Mouse (Mus musculus) neural tube, embryonic 14.5 days (tissue): Measurements from ENCODE around the gene Exosc5. TPM values are rescaled to one million over a fixed set of nuclear protein-coding genes. Genes with fewer than 3 reads are reported as not detected.
A peak's percentile ranks its signal among the peaks of the same experiment; 100 is the strongest.

Source experiments
- ATAC-seq: fragments of 200-750 bp; cut with Nextera tagmentation; 2 replicates; pipeline ENCODE4 v1.8.0; 2017; ENCODE audit warnings: low read depth, mild to moderate bottlenecking, moderate TSS enrichment, moderate library complexity
- H3K27ac ChIP-seq: fragments of 300-500 bp; sonication (generic); 2 replicates; pipeline ENCODE4 v1.5.1; 2014; ENCODE audit warnings: low read depth, mild to moderate bottlenecking, control low read depth, low read length, moderate library complexity, mixed read lengths
- H3K27me3 ChIP-seq: fragments of 300-500 bp; sonication (generic); 2 replicates; pipeline ENCODE4 v1.6.1; 2014; ENCODE audit warnings: low read length; ENCODE audit not compliant: control insufficient read depth, insufficient read depth
- H3K36me3 ChIP-seq: fragments of 300-500 bp; sonication (generic); 2 replicates; pipeline ENCODE4 v1.6.1; 2014; ENCODE audit warnings: low read length, mixed read lengths; ENCODE audit not compliant: control insufficient read depth, insufficient read depth
- H3K4me1 ChIP-seq: fragments of 300-500 bp; sonication (generic); 2 replicates; pipeline ENCODE4 v1.6.1; 2014; ENCODE audit warnings: low read length; ENCODE audit not compliant: control insufficient read depth, insufficient read depth
- H3K4me2 ChIP-seq: fragments of 300-500 bp; sonication (generic); 2 replicates; pipeline ENCODE4 v1.6.1; 2014; ENCODE audit warnings: mild to moderate bottlenecking, low read depth, low read length, control low read depth
- H3K4me3 ChIP-seq: fragments of 300-500 bp; sonication (generic); 2 replicates; pipeline ENCODE4 v1.5.1; 2014; ENCODE audit warnings: low read depth, low read length, control low read depth, mixed read lengths
- H3K9ac ChIP-seq: fragments of 300-500 bp; sonication (generic); replicated peaks from 2 replicates; pipeline ENCODE4 v1.6.1; 2014; ENCODE audit warnings: low read depth, mild to moderate bottlenecking, control low read depth, low read length, mixed read lengths
- H3K9me3 ChIP-seq: fragments of 300-500 bp; sonication (generic); 2 replicates; pipeline ENCODE4 v1.6.1; 2016; ENCODE audit warnings: low read length; ENCODE audit not compliant: control insufficient read depth
- WGBS: fragments of 180-500 bp; shearing (Covaris S2); extraction: QIAGEN DNeasy Blood & Tissue Kit; methylation state at CpG from one replicate; pipeline ENCODE4 v1.1.7; 2014; 5-methylcytosine and 5-hydroxymethylcytosine counted together
- polyA plus RNA-seq: library from polyadenylated mRNA; unstranded; fragments of >200 nt; fragmentation: Nextera tagmentation; extraction: Ambion mirVana; gene quantifications from 2 replicates; pipeline ENCODE4 v1.2.1, GENCODE M21; 2014

Gene Exosc5
- polyA plus RNA-seq, 1 experiment from 2014 or later = 40.2 TPM

DNA sequence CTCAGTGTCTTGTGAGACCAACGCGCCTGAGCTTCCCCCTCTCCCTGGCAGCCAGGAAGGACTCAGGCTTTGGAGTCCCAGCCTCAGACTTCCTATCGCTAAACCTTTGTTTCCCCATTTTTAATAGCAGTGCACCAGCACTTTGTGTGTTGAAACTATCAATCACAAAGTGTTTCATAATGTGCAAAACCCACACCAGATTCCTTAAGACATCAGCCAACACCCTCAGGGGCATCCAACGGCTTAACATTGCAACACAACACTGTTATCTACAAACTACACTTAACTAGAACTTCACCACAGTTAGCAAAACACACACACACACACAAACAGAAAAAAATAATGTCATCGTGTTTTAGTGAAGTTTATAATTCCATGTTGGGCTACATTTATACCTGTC, 9.1 kb upstream of the Exosc5 start:
- H3K4me1 ChIP-seq = no peaks in the 10 kb centered on the region
- H3K27ac ChIP-seq = no peak overlapping the region
- no peak overlapping the region for H3K4me3 ChIP-seq
- H3K4me2 ChIP-seq = no peak overlapping the region
- H3K36me3 ChIP-seq = no peaks in the 10 kb centered on the region
- no peak overlapping the region for H3K9ac ChIP-seq
- 89% methylated on average over 5 of the region's 5 CpGs for WGBS
- no peaks in the 10 kb centered on the region for H3K9me3 ChIP-seq
- H3K27me3 ChIP-seq = no peaks in the 10 kb centered on the region
- no peak for ATAC-seq

DNA sequence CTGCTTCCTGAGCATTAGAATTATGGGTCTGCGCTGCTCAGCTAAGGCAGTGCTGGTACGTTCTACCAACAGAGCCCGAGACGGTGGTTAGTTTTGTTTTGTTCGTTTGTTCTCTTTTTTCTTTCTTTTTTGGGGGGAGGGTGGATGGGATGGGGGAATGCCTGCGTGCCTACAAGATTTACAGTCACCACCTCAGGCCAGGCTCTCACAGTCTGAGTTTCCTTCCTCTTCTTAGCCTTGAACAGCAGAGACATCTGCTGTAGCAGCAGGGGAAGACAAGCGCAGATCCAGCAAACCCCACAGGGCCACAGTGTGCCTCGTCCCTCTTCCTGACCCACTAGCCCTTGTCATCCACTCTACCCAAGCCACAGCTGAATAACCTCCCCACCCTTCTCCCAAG, 7.7 kb upstream of the Exosc5 start:
- no peak overlapping the region for H3K4me2 ChIP-seq
- no peak overlapping the region for H3K4me3 ChIP-seq
- H3K27ac ChIP-seq = no peak overlapping the region
- no peak overlapping the region for H3K9ac ChIP-seq
- H3K9me3 ChIP-seq = no peaks in the 10 kb centered on the region
- H3K4me1 ChIP-seq = no peaks in the 10 kb centered on the region
- WGBS = 83% methylated on average over 8 of the region's 8 CpGs
- no peaks in the 10 kb centered on the region for H3K27me3 ChIP-seq
- no peaks in the 10 kb centered on the region for H3K36me3 ChIP-seq
- no peak for ATAC-seq

DNA sequence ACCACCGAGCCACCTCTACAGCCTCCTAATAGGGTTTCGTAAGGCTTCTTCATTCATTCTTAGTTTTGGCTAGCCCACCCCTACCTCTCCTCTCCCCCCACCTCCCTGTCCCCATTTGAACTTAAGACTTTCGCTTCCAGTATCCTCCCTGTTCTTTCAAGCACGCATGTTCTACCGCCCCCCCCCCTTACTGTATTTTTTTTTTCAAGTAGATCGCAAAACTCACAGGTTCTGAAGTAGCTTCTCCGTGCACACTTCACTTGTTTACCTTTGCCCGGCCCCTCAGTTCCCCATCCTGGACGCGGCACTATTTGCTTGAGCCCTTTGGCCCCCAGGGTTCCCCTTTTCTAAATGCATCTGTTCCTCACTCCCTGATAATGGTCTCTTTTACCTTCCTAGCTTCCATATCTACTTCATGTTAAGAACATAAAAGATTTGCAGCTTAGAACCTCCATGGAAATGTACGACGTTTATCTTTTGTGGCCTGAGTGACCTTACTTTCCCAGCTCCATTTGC, 6.7 kb upstream of the Exosc5 start:
- H3K4me1 ChIP-seq = no peaks in the 10 kb centered on the region; the same call in 1 of the 2 replicates
- H3K4me3 ChIP-seq = no peak overlapping the region
- H3K9me3 ChIP-seq = no peaks in the 10 kb centered on the region
- no peak overlapping the region for H3K4me2 ChIP-seq
- H3K9ac ChIP-seq = no peak overlapping the region
- H3K27ac ChIP-seq = no peak overlapping the region
- ATAC-seq = no peak
- H3K27me3 ChIP-seq = no peaks in the 10 kb centered on the region
- no peaks in the 10 kb centered on the region for H3K36me3 ChIP-seq
- 92% methylated on average over 12 of the region's 12 CpGs for WGBS

DNA sequence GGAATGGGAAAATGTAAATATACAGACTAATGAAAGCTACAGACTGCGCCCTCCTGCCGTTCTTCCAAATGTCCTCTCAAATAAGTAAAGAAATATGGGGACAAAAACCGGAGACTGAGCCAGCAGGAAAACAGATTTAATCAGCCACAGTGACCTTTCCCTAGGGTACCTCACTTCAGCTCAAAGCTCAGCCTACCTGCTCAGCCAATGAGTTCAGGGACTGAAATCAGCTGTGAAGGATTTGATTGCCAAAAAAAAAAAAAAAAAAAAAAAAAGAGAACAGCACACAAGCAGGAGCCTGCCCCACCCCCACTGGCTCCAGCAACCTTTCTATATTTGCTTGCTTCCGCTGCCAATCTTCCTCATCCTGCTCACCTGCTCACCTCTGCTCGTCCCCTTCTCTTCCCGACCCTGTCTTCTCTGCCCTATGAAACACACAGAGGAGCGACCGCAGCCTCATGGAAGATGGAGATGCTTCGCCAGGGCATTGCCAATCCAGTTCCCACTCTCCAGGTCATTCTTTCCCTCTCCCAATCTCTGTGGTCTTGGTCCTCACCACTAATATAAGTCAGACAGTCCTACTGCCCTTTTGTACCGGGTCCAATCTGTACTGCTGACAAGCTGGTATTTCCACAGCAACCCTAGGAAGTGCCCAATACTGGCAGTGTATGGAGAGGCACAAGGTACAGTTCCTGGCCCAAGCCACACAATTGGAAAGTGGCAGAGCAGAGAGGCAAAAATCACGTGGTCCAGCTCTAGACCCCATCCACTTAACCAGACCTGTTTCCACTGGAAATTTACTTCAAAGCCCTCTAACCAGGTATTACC, 3.1 kb upstream of the Exosc5 start:
- H3K9ac ChIP-seq = no peak overlapping the region

GRCm38 (mm10) chr7:25657785-25658184, 1.2 kb upstream of the Exosc5 start:
- Histone ChIP-seq H3K4me3 (peak overlapping the region; percentile 55), H3K9me3 (no peaks in the 10 kb centered on the region), H3K9ac (peak overlapping the region; percentile 67), H3K36me3 (no peaks in the 10 kb centered on the region), H3K27me3 (no peaks in the 10 kb centered on the region), H3K4me2 (peak overlapping the region; percentile 83), H3K27ac (no peak overlapping the region), H3K4me1 (peaks cover 10% of the 10 kb centered on the region)
- ATAC-seq = no peak
- 47% methylated on average over 10 of the region's 10 CpGs for WGBS

More for the DNA sequence above, 3.1 kb upstream of the Exosc5 start:
- Histone ChIP-seq H3K4me3 (no peak overlapping the region), H3K4me1 (peaks cover 10% of the 10 kb centered on the region), H3K27ac (no peak overlapping the region), H3K9me3 (no peaks in the 10 kb centered on the region), H3K27me3 (no peaks in the 10 kb centered on the region), H3K4me2 (no peak overlapping the region), H3K36me3 (no peaks in the 10 kb centered on the region)
- ATAC-seq = no peak
- WGBS = 77% methylated on average over 11 of the region's 11 CpGs

DNA sequence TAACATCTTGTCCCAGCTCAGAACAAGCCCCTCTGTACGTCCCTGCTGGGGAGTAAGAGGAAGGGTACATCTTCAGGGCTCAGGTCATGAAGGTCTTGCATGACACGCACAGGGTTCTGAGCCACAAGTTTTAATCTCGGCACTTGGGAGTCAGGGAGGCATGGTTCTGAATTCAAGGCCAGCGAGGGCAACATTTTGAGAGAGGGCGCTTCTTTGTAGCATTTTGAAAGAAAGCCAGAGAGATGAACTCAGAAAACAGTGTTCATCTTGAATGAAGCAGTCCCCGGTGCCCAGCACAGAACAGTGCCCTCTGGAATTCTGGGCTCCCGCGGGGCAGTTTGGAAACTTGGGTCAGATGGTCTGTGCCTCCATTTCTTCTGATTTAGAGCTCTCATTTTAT, 7.4 kb downstream of the Exosc5 start:
- Histone ChIP-seq H3K4me3 (no peak overlapping the region), H3K27me3 (no peaks in the 10 kb centered on the region), H3K9ac (no peak overlapping the region), H3K27ac (no peak overlapping the region), H3K4me2 (no peak overlapping the region), H3K9me3 (no peaks in the 10 kb centered on the region), H3K4me1 (no peaks in the 10 kb centered on the region), H3K36me3 (peaks cover 24% of the 10 kb centered on the region)
- no peak for ATAC-seq
- 95% methylated on average over 8 of the region's 8 CpGs for WGBS

GRCm38 (mm10) chr7:25669158-25669557, 10.2 kb downstream of the Exosc5 start:
- Histone ChIP-seq H3K4me3 (no peak overlapping the region), H3K27ac (no peak overlapping the region), H3K4me1 (no peaks in the 10 kb centered on the region), H3K36me3 (peaks cover 17% of the 10 kb centered on the region), H3K27me3 (0 out of 2 replicates have a peak, but pooled peaks cover 6% of the 10 kb centered on the region), H3K9me3 (no peaks in the 10 kb centered on the region), H3K4me2 (no peak overlapping the region), H3K9ac (no peak overlapping the region)
- 90% methylated on average over 10 of the region's 10 CpGs for WGBS
- ATAC-seq = no peak

GRCm38 (mm10) chr7:25669631-25670030, 10.7 kb downstream of the Exosc5 start:
- no peaks in the 10 kb centered on the region for H3K9me3 ChIP-seq
- H3K4me2 ChIP-seq = no peak overlapping the region
- WGBS = 78% methylated on average over 9 of the region's 9 CpGs
- H3K27ac ChIP-seq = no peak overlapping the region
- no peaks in the 10 kb centered on the region for H3K4me1 ChIP-seq
- no peak overlapping the region for H3K4me3 ChIP-seq
- ATAC-seq = no peak
- 0 out of 2 replicates have a peak, but pooled peaks cover 6% of the 10 kb centered on the region for H3K27me3 ChIP-seq
- H3K36me3 ChIP-seq = peaks cover 16% of the 10 kb centered on the region
- H3K9ac ChIP-seq = no peak overlapping the region

GRCm38 (mm10) chr7:25670096-25670495, 11.1 kb downstream of the Exosc5 start:
- H3K9ac ChIP-seq = no peak overlapping the region
- WGBS = 97% methylated on average over 4 of the region's 4 CpGs
- no peaks in the 10 kb centered on the region for H3K9me3 ChIP-seq
- no peak overlapping the region for H3K4me2 ChIP-seq
- H3K27me3 ChIP-seq = 0 out of 2 replicates have a peak, but pooled peaks cover 6% of the 10 kb centered on the region
- no peaks in the 10 kb centered on the region for H3K4me1 ChIP-seq
- no peak overlapping the region for H3K4me3 ChIP-seq
- no peak for ATAC-seq
- peaks cover 14% of the 10 kb centered on the region for H3K36me3 ChIP-seq
- H3K27ac ChIP-seq = no peak overlapping the region
